Comparison of ENCODE assay signal across 19 mouse cellular contexts in genomic region chr5:108357862-108358261, GRCm38 (mm10). TPM values are rescaled to one million over a fixed set of nuclear protein-coding genes. Genes with fewer than 3 reads are reported as not detected.
"Had no signal": no experiment of that assay in that cellular context is flagged by ENCODE, and none has a peak within 500 bp of the region (broad histone marks: within the 10 kb centered on the region; RNA-seq: fewer than 3 reads in every experiment).

No protein-coding gene starts in this region.

- DNase-seq: gastrocnemius, adult 2 months; gastrocnemius, postnatal 10 days; gastrocnemius, postnatal 25 days; heart, adult 11 months; heart, adult 2 months; heart, postnatal 4 days; kidney, adult 11 months; kidney, adult 2 months; kidney, adult 9 months; kidney, postnatal 14 days; kidney, postnatal 36 days; layer of hippocampus, adult 9-11 months; layer of hippocampus, postnatal 36 days had no signal

- ATAC-seq: hindbrain, embryonic 16.5 days; intestine, embryonic 16.5 days; liver, embryonic 12.5 days had no signal

RNA-seq across cellular contexts. Expression of gene Gm42517, which starts 9.9 kb away (rescaled TPM):
- total RNA-seq: liver, adult 2 months had no signal

RNA-seq across cellular contexts. Expression of gene Pde6b, which starts 30.3 kb away (rescaled TPM):
- total RNA-seq: gastrocnemius, adult 2 months; gastrocnemius, postnatal 10 days; gastrocnemius, postnatal 25 days; gastrocnemius, postnatal 4 days; heart, adult 2 months; heart, postnatal 25 days; heart, postnatal 4 days; liver, adult 2 months had no signal
